Mouse (Mus musculus) colon, adult 2 months (tissue): ENCODE results near the gene Tmem106a. TPM values are rescaled to one million over a fixed set of nuclear protein-coding genes. Genes with fewer than 3 reads are reported as not detected.

Experiments
- polyA plus RNA-seq: library from polyadenylated mRNA; depleted of rRNA; stranded (reverse); fragments of >200 nt; gene quantifications from 2 replicates; pipeline ENCODE4 v1.2.3, GENCODE M21; 2012; rRNA removed

Tmem106a gene
- 36.5 and 54.6 TPM in 2 replicates for polyA plus RNA-seq

DNA sequence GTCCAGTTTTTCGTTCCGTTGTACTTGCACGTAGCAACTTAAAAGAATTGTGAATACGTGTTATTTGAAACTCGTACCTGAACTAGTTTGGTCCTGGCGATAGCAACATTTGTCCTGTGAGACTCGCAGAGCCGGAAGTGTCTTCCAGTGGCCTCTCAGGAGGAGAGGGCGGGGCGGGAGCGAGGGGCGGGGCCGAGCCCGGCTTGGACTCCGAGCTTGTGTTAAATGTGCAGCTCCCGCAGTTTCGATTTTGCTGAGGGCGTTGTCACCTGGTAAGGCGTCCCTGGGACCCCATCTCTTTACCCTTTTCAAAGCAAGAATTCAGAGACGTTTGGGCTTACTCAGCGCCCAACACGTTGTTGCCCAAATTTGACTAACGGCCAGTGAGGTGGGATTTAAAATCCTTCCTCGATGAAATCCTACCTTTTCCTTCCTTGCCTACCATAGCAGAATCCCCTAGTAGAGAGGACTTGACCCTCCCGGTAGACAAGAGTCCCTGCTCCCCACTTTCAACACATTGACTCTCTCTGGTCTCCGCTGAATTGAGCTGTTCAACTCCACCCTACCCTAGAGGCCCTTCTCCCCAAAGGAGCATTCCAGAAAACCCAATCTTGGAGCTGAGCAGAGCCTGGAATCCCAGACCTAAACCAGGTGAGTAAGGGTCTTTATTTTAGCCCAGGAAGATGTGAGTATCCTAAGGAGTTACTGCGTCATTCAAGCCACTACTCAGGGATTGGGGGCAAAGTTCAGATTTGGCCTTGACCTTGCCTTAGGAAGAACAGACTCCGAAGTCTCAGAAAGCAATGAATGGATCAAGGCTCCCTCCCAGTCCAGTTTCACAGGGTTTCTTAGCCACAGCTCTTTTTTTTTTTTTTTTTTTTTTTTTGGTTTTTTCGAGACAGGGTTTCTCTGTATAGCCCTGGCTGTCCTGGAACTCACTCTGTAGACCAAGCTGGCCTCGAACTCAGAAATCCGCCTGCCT lies at the start of gene Tmem106a:
TSS of gene Tmem106a (plus strand) at position 189 of the 982 bp plus-strand sequence.

DNA sequence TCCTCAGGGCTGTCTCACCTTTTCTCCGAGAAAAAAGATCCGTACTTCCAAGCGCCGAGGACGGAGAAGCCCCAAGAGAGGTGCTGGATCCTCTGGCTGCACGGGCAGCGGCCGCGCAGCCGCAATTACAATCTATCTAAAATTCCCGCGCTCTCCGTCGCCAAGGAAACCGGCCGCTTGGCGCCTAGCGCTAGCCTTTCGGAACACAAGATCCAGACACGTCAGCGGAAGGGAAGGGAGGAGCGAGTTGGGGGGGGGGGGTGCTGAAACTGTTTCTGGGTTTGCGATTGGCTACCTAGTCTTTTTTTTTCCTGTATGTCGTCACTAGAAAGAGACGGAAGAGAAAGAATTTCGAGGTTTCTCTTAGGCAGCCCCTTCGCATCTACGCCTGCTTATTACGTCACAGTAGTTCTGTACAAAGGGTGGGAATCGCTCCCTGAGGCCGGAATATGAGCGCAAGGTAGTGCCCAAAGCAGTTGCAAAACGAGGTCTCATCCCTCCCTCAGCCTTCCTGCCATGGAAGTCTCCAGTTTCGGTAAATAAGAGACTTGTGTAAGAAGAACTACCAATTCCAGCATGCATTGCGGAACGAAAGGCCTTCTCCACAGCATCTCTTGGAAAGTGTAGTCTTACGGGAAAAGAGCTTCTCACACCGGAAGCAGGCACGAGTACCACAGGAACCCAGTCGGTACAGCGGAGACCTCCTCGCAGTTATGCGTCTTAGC lies 30.1 kb upstream of the Tmem106a start, which contains the start of the genes Brca1 and Nbr1:
TSS of gene Brca1 (minus strand) at position 205 of the 725 bp plus-strand sequence.
TSS of gene Nbr1 (plus strand) at position 399 of the 725 bp plus-strand sequence.

DNA sequence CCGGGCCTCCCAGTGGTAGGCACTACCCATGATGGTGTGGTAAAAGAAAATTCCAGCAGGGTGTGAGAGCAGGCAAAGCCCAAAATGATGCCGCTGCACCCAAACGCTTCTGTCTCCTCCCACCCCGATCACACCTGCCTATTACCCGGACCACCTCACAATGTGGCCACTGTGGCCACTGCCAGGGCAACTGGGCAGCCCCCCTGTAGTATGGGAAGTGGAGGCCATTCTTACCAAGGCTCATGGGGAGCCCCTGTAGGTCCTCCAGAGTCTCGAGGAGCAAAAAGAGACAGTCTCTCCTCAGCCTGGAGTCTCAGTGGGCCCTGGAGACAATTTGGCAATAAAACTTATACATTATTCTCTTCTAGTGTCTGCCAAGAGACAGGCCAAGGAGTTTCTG lies 17.1 kb downstream of the Tmem106a start, which contains the start of gene Gm11634:
TSS of gene Gm11634 (minus strand) at position 101 of the 400 bp plus-strand sequence.

DNA sequence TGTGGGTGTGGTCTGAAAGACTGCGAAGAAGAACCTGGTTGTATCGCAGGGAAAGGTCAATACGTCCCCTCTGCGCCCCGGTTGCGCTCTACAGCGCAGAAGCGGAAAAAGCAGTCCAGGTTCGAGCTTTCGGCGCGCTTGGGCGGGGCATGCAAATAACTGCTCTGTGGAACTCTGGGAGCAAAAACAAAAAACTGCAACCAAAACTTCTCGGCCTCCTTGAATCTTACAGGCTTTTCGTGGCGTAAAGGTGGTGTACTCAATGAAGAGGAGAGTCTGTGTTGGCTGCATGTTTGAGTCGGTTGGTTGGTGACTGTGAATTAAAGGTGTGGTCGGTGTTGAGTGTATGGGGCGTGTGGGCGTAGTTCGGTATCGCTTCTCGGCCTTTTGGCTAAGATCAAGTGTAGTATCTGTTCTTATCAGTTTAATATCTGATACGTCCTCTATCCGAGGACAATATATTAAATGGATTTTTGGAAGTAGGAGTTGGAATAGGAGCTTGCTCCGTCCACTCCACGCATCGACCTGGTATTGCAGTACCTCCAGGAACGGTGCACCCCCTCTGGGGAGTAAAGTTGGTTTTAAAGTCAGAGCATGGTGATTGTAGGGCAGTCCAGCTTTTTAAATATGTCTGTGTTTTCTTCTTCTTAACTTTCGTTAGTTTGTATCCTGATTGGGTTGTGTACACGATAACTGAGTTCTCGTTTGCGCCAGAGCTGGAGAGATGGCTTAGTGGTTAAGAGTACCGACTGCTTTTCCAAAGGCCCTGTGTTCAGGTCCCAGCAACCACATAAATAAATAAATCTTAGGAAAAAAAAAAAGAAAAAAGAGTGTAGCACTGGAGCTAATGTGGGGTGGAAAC lies 45.2 kb downstream of the Tmem106a start, which contains the start of gene Rdm1:
TSS of gene Rdm1 (plus strand) at position 201 of the 862 bp plus-strand sequence.

Other genes starting within 250 kb of the Tmem106a start
- gene G6pc, start 214.7 kb upstream of the Tmem106a start, polyA plus RNA-seq, result not detected in 2 replicates
- gene Aarsd1, start 164.6 kb upstream of the Tmem106a start, polyA plus RNA-seq, result 15.9 and 18.9 TPM in 2 replicates
- 0.09 and 0.55 TPM in 2 replicates for gene Gm27029, start 157.4 kb upstream of the Tmem106a start, polyA plus RNA-seq
- 25.0 and 27.2 TPM in 2 replicates for gene Rundc1, start 157.2 kb upstream of the Tmem106a start, polyA plus RNA-seq
- 4.5 TPM in 2 replicates for gene Ptges3l, start 156.9 kb upstream of the Tmem106a start, polyA plus RNA-seq
- 403 and 499 TPM in 2 replicates for gene Rpl27, start 139.9 kb upstream of the Tmem106a start, polyA plus RNA-seq
- gene Ifi35, start 133.8 kb upstream of the Tmem106a start, polyA plus RNA-seq, result 30.8 and 40.3 TPM in 2 replicates
- gene Rnd2, start 117.2 kb upstream of the Tmem106a start, polyA plus RNA-seq, result 9.7 and 11.0 TPM in 2 replicates
- 121 and 128 TPM in 2 replicates for gene Vat1, start 116.0 kb upstream of the Tmem106a start, polyA plus RNA-seq
- 0.79 and 0.83 TPM in 2 replicates for gene Brca1, start 30.3 kb upstream of the Tmem106a start, polyA plus RNA-seq
- 121 and 137 TPM in 2 replicates for gene Nbr1, start 30.1 kb upstream of the Tmem106a start, polyA plus RNA-seq
- gene Gm11634, start 17.0 kb downstream of the Tmem106a start, polyA plus RNA-seq, result not detected in 2 replicates
- 18.5 and 22.8 TPM in 2 replicates for gene Rdm1, start 45.0 kb downstream of the Tmem106a start, polyA plus RNA-seq
- 16.9 and 21.0 TPM in 2 replicates for gene Arl4d, start 83.3 kb downstream of the Tmem106a start, polyA plus RNA-seq
- 9.9 and 11.8 TPM in 2 replicates for gene Dhx8, start 150.7 kb downstream of the Tmem106a start, polyA plus RNA-seq
- gene Etv4, start 203.1 kb downstream of the Tmem106a start, polyA plus RNA-seq, result 19.9 and 30.7 TPM in 2 replicates